Mouse (Mus musculus): ENCODE measurements at regions not wholly inside any gene's neighbourhood (a gene's known extent, or its start where the extent isn't known, plus 50 kb on each side); places are given as distances from the start of the nearest gene placed in this dataset.

DNA sequence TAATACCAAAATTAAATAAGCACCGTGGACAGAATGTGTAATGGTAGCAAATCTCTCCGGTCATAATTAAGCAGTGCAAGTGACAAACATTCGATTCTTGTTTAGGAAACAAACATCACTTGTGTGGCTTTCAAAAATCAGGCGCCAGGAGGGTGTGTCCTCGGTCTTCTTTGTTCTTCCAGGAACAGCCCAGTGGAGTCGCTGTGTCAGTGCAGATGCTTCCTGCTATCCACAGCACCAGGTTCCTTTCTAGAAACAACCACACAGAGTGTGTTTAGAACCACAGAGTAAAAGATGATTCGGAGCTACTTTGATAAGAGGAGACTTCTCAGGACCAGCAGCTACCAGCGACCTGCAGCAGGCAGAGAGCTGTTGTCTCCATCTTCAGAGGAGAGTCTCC is 273.3 kb upstream of the N4bp1 start:
- no peak for TF ChIP-seq EP300 (IDR thresholded peaks at IDR 0.05; ENCODE audit: low read depth)
- TF ChIP-seq CTCF (IDR thresholded peaks at IDR 0.05; ENCODE audit: low read depth), result no peak
